Mouse (Mus musculus) kidney, adult 2 months (tissue): Measurements from ENCODE around the gene Prtn3. TPM values are rescaled to one million over a fixed set of nuclear protein-coding genes. Genes with fewer than 3 reads are reported as not detected.

Experiments used
- DNase-seq: peaks from one replicate; pipeline ENCODE4 v3.0.0; 2021
- H3K27ac ChIP-seq: fragments of 200-500 bp; 2 replicates; pipeline ENCODE4 v1.5.1; 2012; ENCODE audit warnings: low read depth, low read length, control low read depth, inconsistent platforms; ENCODE audit not compliant: insufficient read depth
- H3K27me3 ChIP-seq: fragments of 200-500 bp; replicated peaks from 2 replicates; pipeline ENCODE4 v1.6.1; 2012; ENCODE audit warnings: mild to moderate bottlenecking, moderate library complexity, low read length, inconsistent platforms; ENCODE audit not compliant: control insufficient read depth, insufficient read depth
- H3K36me3 ChIP-seq: fragments of 200-500 bp; 2 replicates; pipeline ENCODE4 v1.6.1; 2012; ENCODE audit warnings: mild to moderate bottlenecking, moderate library complexity, low read length, inconsistent platforms; ENCODE audit not compliant: control insufficient read depth, insufficient read depth
- H3K4me1 ChIP-seq: fragments of 200-500 bp; 2 replicates; pipeline ENCODE4 v1.6.1; 2011; ENCODE audit warnings: low read length; ENCODE audit not compliant: control insufficient read depth, insufficient read depth
- H3K4me3 ChIP-seq: fragments of 200-500 bp; 2 replicates; pipeline ENCODE4 v1.5.1; 2011; ENCODE audit warnings: mild to moderate bottlenecking, low read depth, low read length, control low read depth; ENCODE audit not compliant: insufficient read depth
- CTCF ChIP-seq: fragments of 200-500 bp; conservative IDR thresholded peaks from 2 replicates; pipeline ENCODE4 v1.5.1; 2011; ENCODE audit warnings: low read depth, mild to moderate bottlenecking, control low read depth, low read length, moderate library complexity, mixed read lengths; ENCODE audit not compliant: insufficient read depth, insufficient read length
- POLR2A ChIP-seq: fragments of 200-500 bp; IDR thresholded peaks from one replicate; pipeline ENCODE4 v1.6.1; 2011; ENCODE audit warnings: low read depth, low read length, control low read depth
- WGBS: fragments of 180-500 bp; shearing (Covaris S2); methylation state at CpG from one replicate; pipeline ENCODE4 v1.1.7; 2018; 5-methylcytosine and 5-hydroxymethylcytosine counted together
- polyA plus RNA-seq: library from polyadenylated mRNA; depleted of rRNA; stranded (reverse); fragments of >200 nt; gene quantifications from 2 replicates; pipeline ENCODE4 v1.2.3, GENCODE M21; 2012

The Prtn3 gene
- polyA plus RNA-seq, 1 experiment: 0.99 TPM

- Histone ChIP-seq H3K36me3 (no peaks in the 10 kb centered on the region), H3K4me3 (0 out of 2 replicates have a peak overlapping the region, but pooled peaks have one; percentile 32), H3K4me1 (peaks cover 12% of the 10 kb centered on the region), H3K27ac (no peak overlapping the region), H3K27me3 (no peaks in the 10 kb centered on the region)
- WGBS: 10% methylated on average over 21 of the region's 21 CpGs
- DNase-seq: no peak
- TF ChIP-seq POLR2A: no peak
These were observed 45.1 kb downstream of the Prtn3 start for GRCm38 (mm10) chr10:79919251-79919849.

- H3K27me3 ChIP-seq: no peaks in the 10 kb centered on the region
- H3K27ac ChIP-seq: no peak overlapping the region
- H3K36me3 ChIP-seq: no peaks in the 10 kb centered on the region
- WGBS: 37% methylated on average over 26 of the region's 26 CpGs
- no peak overlapping the region for H3K4me3 ChIP-seq
- TF ChIP-seq CTCF (no peak), POLR2A (no peak)
- DNase-seq: no peak
- peaks cover 11% of the 10 kb centered on the region for H3K4me1 ChIP-seq
These were observed 46.0 kb downstream of the Prtn3 start for GRCm38 (mm10) chr10:79920056-79920890.

- 19% methylated on average over 41 of the region's 41 CpGs for WGBS
These were observed 46.8 kb downstream of the Prtn3 start, which contains the start of gene R3hdm4 for GRCm38 (mm10) chr10:79920958-79921535. Gene R3hdm4, minus strand, starts transcription at chr10:79921208.

GRCm38 (mm10) chr10:79921572-79921971 lies 47.3 kb downstream of the Prtn3 start:
- Histone ChIP-seq H3K36me3 (no peaks in the 10 kb centered on the region), H3K27me3 (no peaks in the 10 kb centered on the region), H3K27ac (no peak overlapping the region), H3K4me3 (no peak overlapping the region), H3K4me1 (peaks cover 5% of the 10 kb centered on the region; the same call in 1 of the 2 replicates)
- no peak for TF ChIP-seq POLR2A
- no peak for TF ChIP-seq CTCF
- DNase-seq: no peak
- WGBS: 30% methylated on average over 34 of the region's 34 CpGs

More at GRCm38 (mm10) chr10:79920958-79921535, 46.8 kb downstream of the Prtn3 start, which contains the start of gene R3hdm4:
- no peak within 1 kb of the TSS for H3K27ac ChIP-seq
- no peak within 1 kb of the TSS for H3K4me3 ChIP-seq
- no peak for DNase-seq
- TF ChIP-seq CTCF: no peak
- no peak for TF ChIP-seq POLR2A
- H3K36me3 ChIP-seq: no peaks in the 10 kb centered on the region
- H3K27me3 ChIP-seq: no peaks in the 10 kb centered on the region
- H3K4me1 ChIP-seq: peaks cover 7% of the 10 kb centered on the region

GRCm38 (mm10) chr10:79924998-79925784 lies 50.9 kb downstream of the Prtn3 start:
- TF ChIP-seq POLR2A (no peak), CTCF (peak; percentile 98)
- no peak overlapping the region for H3K4me3 ChIP-seq
- 0 out of 2 replicates have a peak, but pooled peaks cover 2% of the 10 kb centered on the region for H3K4me1 ChIP-seq
- H3K36me3 ChIP-seq: no peaks in the 10 kb centered on the region
- no peaks in the 10 kb centered on the region for H3K27me3 ChIP-seq
- DNase-seq: peak; percentile 95
- 13% methylated on average over 29 of the region's 29 CpGs for WGBS
- H3K27ac ChIP-seq: no peak overlapping the region

- Histone ChIP-seq H3K27me3 (no peaks in the 10 kb centered on the region), H3K4me3 (peak overlapping the region; percentile 99), H3K36me3 (no peaks in the 10 kb centered on the region), H3K4me1 (0 out of 2 replicates have a peak, but pooled peaks cover 2% of the 10 kb centered on the region), H3K27ac (peak overlapping the region; percentile 30; the same call in 1 of the 2 replicates)
- WGBS: 12% methylated on average over 15 of the region's 15 CpGs
- no peak for TF ChIP-seq CTCF
- TF ChIP-seq POLR2A: no peak
- DNase-seq: no peak
These were observed 51.7 kb downstream of the Prtn3 start for GRCm38 (mm10) chr10:79925785-79926490.
